Mouse (Mus musculus): ENCODE data around the gene Capn15.

- TF ChIP-seq POLR2A (IDR thresholded peaks at IDR 0.05; ENCODE audit: low read depth, low read length) (peak; percentile 88), CTCF (conservative IDR thresholded peaks at IDR 0.05 in 1 of 2, IDR thresholded peaks at IDR 0.05 in 1 of 2; ENCODE audit: low read depth in 2 of 2, low read length in 2 of 2) (no peak), SMC3 (IDR thresholded peaks at IDR 0.05; ENCODE audit: low read depth, low read length) (no peak), MAZ (IDR thresholded peaks at IDR 0.05; ENCODE audit: low read depth, low read length) (no peak), MAFK (IDR thresholded peaks at IDR 0.05; ENCODE audit: insufficient replicate concordance, low read length) (no peak), MAX (IDR thresholded peaks at IDR 0.05; ENCODE audit: low read length) (peak; percentile 64; the same call in 1 of the 2 replicates)
Measured at GRCm38 (mm10) chr17:25941511-25942241, 43.9 kb downstream of the Capn15 start.

All from CH12.LX (cell line).